Mouse (Mus musculus): ENCODE measurements around the gene Rnasek. TPM values are rescaled to one million over a fixed set of nuclear protein-coding genes. Genes with fewer than 3 reads are reported as not detected.

The Rnasek gene
- polyA plus RNA-seq, 1 experiment from 2014 or later, result 94.6 TPM

- Histone ChIP-seq H3K36me3 (ENCODE audit: control insufficient read depth, insufficient read depth, low read length) (no peaks in the 10 kb centered on the region), H3K9ac (ENCODE audit: low read length) (no peak overlapping the region), H3K27ac (replicated peaks; ENCODE audit: low read depth, low read length) (no peak overlapping the region), H3K27me3 (ENCODE audit: control insufficient read depth, insufficient read depth, low read length) (no peaks in the 10 kb centered on the region), H3K4me2 (ENCODE audit: low read depth, severe bottlenecking) (no peak overlapping the region), H3K4me1 (ENCODE audit: control insufficient read depth, insufficient read depth, low read length) (no peaks in the 10 kb centered on the region), H3K9me3 (ENCODE audit: control insufficient read depth, low read length) (no peaks in the 10 kb centered on the region), H3K4me3 (ENCODE audit: low read depth, low read length) (no peak overlapping the region)
- WGBS, result 80% methylated on average over 8 of the region's 8 CpGs
- ATAC-seq (ENCODE audit: insufficient number of reproducible peaks, low FRiP score, low TSS enrichment, low read depth), result no peak
- DNase-seq (ENCODE audit: low spot score), result no peak
These were observed 40.5 kb downstream of the Rnasek start for GRCm38 (mm10) chr11:70199107-70199506.

DNA sequence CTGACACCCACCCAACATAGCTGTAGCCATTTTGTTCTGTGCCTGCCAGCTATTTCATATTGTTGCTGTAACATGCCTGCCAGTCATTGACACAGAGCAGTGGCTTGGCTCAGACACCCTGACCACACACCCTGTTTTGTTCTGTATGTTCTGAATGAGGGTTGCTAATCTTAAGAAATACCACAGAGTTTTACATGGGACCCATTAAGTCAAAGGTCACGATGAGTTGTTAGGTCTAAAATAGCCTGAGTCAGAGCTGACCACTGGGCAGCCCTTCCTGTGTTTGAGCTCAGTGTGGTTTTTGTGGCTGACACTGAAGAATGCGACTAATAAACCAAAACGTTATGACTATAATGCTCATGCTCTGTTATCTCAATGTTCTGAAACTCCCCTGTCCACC is 41.3 kb downstream of the Rnasek start:
- 88% methylated on average over 3 of the region's 3 CpGs for WGBS
- H3K27me3 ChIP-seq (ENCODE audit: control insufficient read depth, insufficient read depth, low read length), result no peaks in the 10 kb centered on the region
- H3K4me3 ChIP-seq (ENCODE audit: low read depth, low read length), result no peak overlapping the region
- no peak overlapping the region for H3K27ac ChIP-seq (replicated peaks; ENCODE audit: low read depth, low read length)
- no peak overlapping the region for H3K4me2 ChIP-seq (ENCODE audit: low read depth, severe bottlenecking)
- H3K36me3 ChIP-seq (ENCODE audit: control insufficient read depth, insufficient read depth, low read length), result no peaks in the 10 kb centered on the region
- no peaks in the 10 kb centered on the region for H3K4me1 ChIP-seq (ENCODE audit: control insufficient read depth, insufficient read depth, low read length)
- DNase-seq (ENCODE audit: low spot score), result no peak
- no peaks in the 10 kb centered on the region for H3K9me3 ChIP-seq (ENCODE audit: control insufficient read depth, low read length)
- ATAC-seq (ENCODE audit: insufficient number of reproducible peaks, low FRiP score, low TSS enrichment, low read depth), result no peak
- no peak overlapping the region for H3K9ac ChIP-seq (ENCODE audit: low read length)

GRCm38 (mm10) chr11:70193354-70194285 is 46.0 kb downstream of the Rnasek start:
- Histone ChIP-seq H3K36me3 (ENCODE audit: control insufficient read depth, insufficient read depth, low read length) (no peaks in the 10 kb centered on the region), H3K4me2 (ENCODE audit: low read depth, severe bottlenecking) (no peak overlapping the region), H3K27me3 (ENCODE audit: control insufficient read depth, insufficient read depth, low read length) (no peaks in the 10 kb centered on the region), H3K4me1 (ENCODE audit: control insufficient read depth, insufficient read depth, low read length) (no peaks in the 10 kb centered on the region), H3K9ac (ENCODE audit: low read length) (no peak overlapping the region), H3K27ac (replicated peaks; ENCODE audit: low read depth, low read length) (no peak overlapping the region), H3K9me3 (ENCODE audit: control insufficient read depth, low read length) (no peaks in the 10 kb centered on the region), H3K4me3 (ENCODE audit: low read depth, low read length) (no peak overlapping the region)
- DNase-seq (ENCODE audit: low spot score) (no peak), ATAC-seq (ENCODE audit: insufficient number of reproducible peaks, low FRiP score, low TSS enrichment, low read depth) (no peak)
- WGBS, result 63% methylated on average over 11 of the region's 11 CpGs

- no peak overlapping the region for H3K9ac ChIP-seq (ENCODE audit: low read length)
- H3K36me3 ChIP-seq (ENCODE audit: control insufficient read depth, insufficient read depth, low read length), result no peaks in the 10 kb centered on the region
These were observed 47.5 kb downstream of the Rnasek start for GRCm38 (mm10) chr11:70192157-70192556.

GRCm38 (mm10) chr11:70191188-70191587 is 48.5 kb downstream of the Rnasek start:
- H3K9ac ChIP-seq (ENCODE audit: low read length), result no peak overlapping the region
- WGBS, result 89% methylated on average over 6 of the region's 6 CpGs

More at GRCm38 (mm10) chr11:70192157-70192556, 47.5 kb downstream of the Rnasek start:
- Histone ChIP-seq H3K4me3 (ENCODE audit: low read depth, low read length) (no peak overlapping the region), H3K4me1 (ENCODE audit: control insufficient read depth, insufficient read depth, low read length) (no peaks in the 10 kb centered on the region), H3K27ac (replicated peaks; ENCODE audit: low read depth, low read length) (no peak overlapping the region), H3K27me3 (ENCODE audit: control insufficient read depth, insufficient read depth, low read length) (no peaks in the 10 kb centered on the region), H3K4me2 (ENCODE audit: low read depth, severe bottlenecking) (no peak overlapping the region), H3K9me3 (ENCODE audit: control insufficient read depth, low read length) (no peaks in the 10 kb centered on the region)
- WGBS, result 86% methylated on average over 4 of the region's 4 CpGs
- ATAC-seq (ENCODE audit: insufficient number of reproducible peaks, low FRiP score, low TSS enrichment, low read depth) (no peak), DNase-seq (ENCODE audit: low spot score) (no peak)

GRCm38 (mm10) chr11:70189319-70190134 is 50.1 kb downstream of the Rnasek start:
- H3K27me3 ChIP-seq (ENCODE audit: control insufficient read depth, insufficient read depth, low read length), result no peaks in the 10 kb centered on the region
- no peak overlapping the region for H3K27ac ChIP-seq (replicated peaks; ENCODE audit: low read depth, low read length)
- no peak for ATAC-seq (ENCODE audit: insufficient number of reproducible peaks, low FRiP score, low TSS enrichment, low read depth)
- DNase-seq (ENCODE audit: low spot score), result no peak
- H3K4me2 ChIP-seq (ENCODE audit: low read depth, severe bottlenecking), result no peak overlapping the region
- WGBS, result 86% methylated on average over 28 of the region's 28 CpGs
- H3K9me3 ChIP-seq (ENCODE audit: control insufficient read depth, low read length), result no peaks in the 10 kb centered on the region
- no peaks in the 10 kb centered on the region for H3K4me1 ChIP-seq (ENCODE audit: control insufficient read depth, insufficient read depth, low read length)
- no peak overlapping the region for H3K4me3 ChIP-seq (ENCODE audit: low read depth, low read length)
- no peak overlapping the region for H3K9ac ChIP-seq (ENCODE audit: low read length)
- H3K36me3 ChIP-seq (ENCODE audit: control insufficient read depth, insufficient read depth, low read length), result no peaks in the 10 kb centered on the region

More at GRCm38 (mm10) chr11:70191188-70191587, 48.5 kb downstream of the Rnasek start:
- no peak overlapping the region for H3K27ac ChIP-seq (replicated peaks; ENCODE audit: low read depth, low read length)
- H3K4me3 ChIP-seq (ENCODE audit: low read depth, low read length), result no peak overlapping the region
- no peak for DNase-seq (ENCODE audit: low spot score)
- no peaks in the 10 kb centered on the region for H3K9me3 ChIP-seq (ENCODE audit: control insufficient read depth, low read length)
- no peaks in the 10 kb centered on the region for H3K27me3 ChIP-seq (ENCODE audit: control insufficient read depth, insufficient read depth, low read length)
- no peaks in the 10 kb centered on the region for H3K4me1 ChIP-seq (ENCODE audit: control insufficient read depth, insufficient read depth, low read length)
- H3K36me3 ChIP-seq (ENCODE audit: control insufficient read depth, insufficient read depth, low read length), result no peaks in the 10 kb centered on the region
- ATAC-seq (ENCODE audit: insufficient number of reproducible peaks, low FRiP score, low TSS enrichment, low read depth), result no peak
- H3K4me2 ChIP-seq (ENCODE audit: low read depth, severe bottlenecking), result no peak overlapping the region

MicroRNAs within 50 kb of the gene (microRNA counts, 519-probe panel; counts per million panel counts)
- not detected for microRNA mmu-miR-195
- microRNA mmu-miR-497, result 2,121 counts per million, percentile 17 among the panel's probes with 10 or more counts

Small RNA genes lying within 50 kb of the gene (microRNA-seq; reads per million reads assigned to microRNA genes)
- gene Mir195a (680 reads per million, percentile 71 among the genes with 10 or more reads in this experiment), gene Mir497 (not detected), gene Mir497b (not detected)

Other genes with a start within 250 kb of the Rnasek start
- gene Gabarap, start 248.7 kb downstream of the Rnasek start, polyA plus RNA-seq (2014; fragmentation: Nextera tagmentation; extraction: Ambion mirVana), result 397 and 432 TPM in 2 replicates
- 56.1 and 64.9 TPM in 2 replicates for gene Phf23, start 244.1 kb downstream of the Rnasek start, polyA plus RNA-seq (2014; fragmentation: Nextera tagmentation; extraction: Ambion mirVana)
- 47.3 and 52.0 TPM in 2 replicates for gene Dvl2, start 239.2 kb downstream of the Rnasek start, polyA plus RNA-seq (2014; fragmentation: Nextera tagmentation; extraction: Ambion mirVana)
- 52.9 and 53.5 TPM in 2 replicates for gene Acadvl, start 224.4 kb downstream of the Rnasek start, polyA plus RNA-seq (2014; fragmentation: Nextera tagmentation; extraction: Ambion mirVana)
- gene Dlg4, start 222.9 kb downstream of the Rnasek start, polyA plus RNA-seq (2014; fragmentation: Nextera tagmentation; extraction: Ambion mirVana), result 10.0 and 10.8 TPM in 2 replicates
- gene Asgr1, start 185.8 kb downstream of the Rnasek start, polyA plus RNA-seq (2014; fragmentation: Nextera tagmentation; extraction: Ambion mirVana), result 1.0 and 1.6 TPM in 2 replicates
- not detected in 2 replicates for gene Asgr2, start 147.2 kb downstream of the Rnasek start, polyA plus RNA-seq (2014; fragmentation: Nextera tagmentation; extraction: Ambion mirVana)
- 0.21 TPM in 1 of 2 replicates, not detected in the other for gene Mgl2, start 109.5 kb downstream of the Rnasek start, polyA plus RNA-seq (2014; fragmentation: Nextera tagmentation; extraction: Ambion mirVana)
- not detected in 2 replicates for gene Clec10a, start 83.6 kb downstream of the Rnasek start, polyA plus RNA-seq (2014; fragmentation: Nextera tagmentation; extraction: Ambion mirVana)
- 0.21 and 0.67 TPM in 2 replicates for gene Slc16a11, start 27.1 kb downstream of the Rnasek start, polyA plus RNA-seq (2014; fragmentation: Nextera tagmentation; extraction: Ambion mirVana)
- 17.0 and 17.8 TPM in 2 replicates for gene Slc16a13, start 18.8 kb downstream of the Rnasek start, polyA plus RNA-seq (2014; fragmentation: Nextera tagmentation; extraction: Ambion mirVana)
- gene Bcl6b, start 10.0 kb downstream of the Rnasek start, polyA plus RNA-seq (2014; fragmentation: Nextera tagmentation; extraction: Ambion mirVana), result 7.3 and 7.5 TPM in 2 replicates
- 216 and 218 TPM in 2 replicates for gene 0610010K14Rik, start 1.9 kb downstream of the Rnasek start, polyA plus RNA-seq (2014; fragmentation: Nextera tagmentation; extraction: Ambion mirVana)
- gene Gm21988, start within 50 bp of the Rnasek start, polyA plus RNA-seq (2014; fragmentation: Nextera tagmentation; extraction: Ambion mirVana), result 8.2 and 10.5 TPM in 2 replicates
- 3.3 and 3.6 TPM in 2 replicates for gene Alox12, start 15.5 kb upstream of the Rnasek start, polyA plus RNA-seq (2014; fragmentation: Nextera tagmentation; extraction: Ambion mirVana)
- gene Alox12e, start 82.8 kb upstream of the Rnasek start, polyA plus RNA-seq (2014; fragmentation: Nextera tagmentation; extraction: Ambion mirVana), result not detected in 2 replicates
- gene Alox15, start 112.2 kb upstream of the Rnasek start, polyA plus RNA-seq (2014; fragmentation: Nextera tagmentation; extraction: Ambion mirVana), result 0.20 TPM in 1 of 2 replicates, not detected in the other
- gene Pelp1, start 170.2 kb upstream of the Rnasek start, polyA plus RNA-seq (2014; fragmentation: Nextera tagmentation; extraction: Ambion mirVana), result 45.2 and 50.8 TPM in 2 replicates
- gene Arrb2, start 192.8 kb upstream of the Rnasek start, polyA plus RNA-seq (2014; fragmentation: Nextera tagmentation; extraction: Ambion mirVana), result 21.9 and 30.3 TPM in 2 replicates
- gene Med11, start 212.1 kb upstream of the Rnasek start, polyA plus RNA-seq (2014; fragmentation: Nextera tagmentation; extraction: Ambion mirVana), result 46.5 and 50.1 TPM in 2 replicates
- 0.15 and 0.41 TPM in 2 replicates for gene Zmynd15, start 219.6 kb upstream of the Rnasek start, polyA plus RNA-seq (2014; fragmentation: Nextera tagmentation; extraction: Ambion mirVana)
- gene Cxcl16, start 220.1 kb upstream of the Rnasek start, polyA plus RNA-seq (2014; fragmentation: Nextera tagmentation; extraction: Ambion mirVana), result 1.0 and 1.4 TPM in 2 replicates

All from limb, embryonic 11.5 days (tissue).